Mouse (Mus musculus) G1E (cell line): Measurements from ENCODE around the gene Naaladl1.

Source experiments
- CTCF ChIP-seq: IDR thresholded peaks from 2 replicates; pipeline ENCODE4 v1.5.1; 2012; ENCODE audit warnings: low read depth, low read length, inconsistent platforms, mixed read lengths
- GATA1 ChIP-seq: IDR thresholded peaks from 2 replicates; pipeline ENCODE4 v1.6.1; 2012; ENCODE audit warnings: borderline replicate concordance, low read length, inconsistent platforms, mixed read lengths

- TF ChIP-seq CTCF: no peak
- TF ChIP-seq GATA1: no peak
These were observed 48.9 kb upstream of the Naaladl1 start for GRCm38 (mm10) chr19:6056696-6057095.
